In genomic region chr14:78537551-78537950, GRCm38 (mm10) we compare ENCODE assay signal across 8 mouse cellular contexts. TPM values are rescaled to one million over a fixed set of nuclear protein-coding genes. Genes with fewer than 3 reads are reported as not detected.
DNase-seq lines count a peak whose midpoint lies in the region; ATAC-seq and TF ChIP-seq lines count a peak whose summit lies in the region.

No protein-coding gene starts in this region.

- H3K79me2 ChIP-seq in liver, adult 2 months (ENCODE audit: control insufficient read depth, insufficient read depth, low read length): peaks cover 12% of the 10 kb centered on the region; the same call in 1 of the 2 replicates

- no peak for TF ChIP-seq POLR2A in liver, adult 2 months (IDR thresholded peaks at IDR 0.05; ENCODE audit: extremely low read depth, insufficient read depth, low read length)
- no peak for TF ChIP-seq POLR2A in cortical plate, adult 2 months (IDR thresholded peaks at IDR 0.05; ENCODE audit: extremely low read depth, insufficient read depth, low read length)

- TF ChIP-seq CTCF in liver, adult 2 months (IDR thresholded peaks at IDR 0.05; ENCODE audit: low read depth, low read length): no peak
- TF ChIP-seq CTCF in cortical plate, adult 2 months (IDR thresholded peaks at IDR 0.05; ENCODE audit: extremely low read depth, insufficient read depth, low read length): no peak

- H3K9ac ChIP-seq in liver, adult 2 months (ENCODE audit: low read depth, low read length): no peak overlapping the region
- peak overlapping the region; percentile 60 for H3K9ac ChIP-seq in hindbrain, embryonic 15.5 days
- H3K9ac ChIP-seq in limb, embryonic 13.5 days: no peak overlapping the region

- no peaks in the 10 kb centered on the region for H3K9me3 ChIP-seq in hindbrain, embryonic 15.5 days
- no peaks in the 10 kb centered on the region for H3K9me3 ChIP-seq in limb, embryonic 13.5 days

- H3K27ac ChIP-seq in liver, adult 2 months (replicated peaks; ENCODE audit: insufficient read depth, low read depth, low read length): no peak overlapping the region; the same call in 1 of the 2 replicates
- H3K27ac ChIP-seq in cortical plate, adult 2 months (ENCODE audit: insufficient read depth, low read length): peak overlapping the region; percentile 94
- peak overlapping the region; percentile 96 for H3K27ac ChIP-seq in hindbrain, embryonic 15.5 days (replicated peaks)
- H3K27ac ChIP-seq in limb, embryonic 13.5 days: peak overlapping the region; percentile 53; the same call in 1 of the 2 replicates

- WGBS in liver, adult 2 months: 34% methylated on average over 6 of the region's 6 CpGs
- 33% methylated on average over 6 of the region's 6 CpGs for WGBS in hindbrain, embryonic 15.5 days
- 43% methylated on average over 6 of the region's 6 CpGs for WGBS in limb, embryonic 13.5 days

- H3K4me3 ChIP-seq in liver, adult 2 months (ENCODE audit: insufficient read depth, low read depth, low read length): 0 out of 2 replicates have a peak overlapping the region, but pooled peaks have one; percentile 88
- peak overlapping the region; percentile 46 for H3K4me3 ChIP-seq in cortical plate, adult 2 months (ENCODE audit: insufficient read depth, low read length)
- H3K4me3 ChIP-seq in hindbrain, embryonic 15.5 days: peak overlapping the region; percentile 72
- H3K4me3 ChIP-seq in limb, embryonic 13.5 days: peak overlapping the region; percentile 92

- peaks cover 2% of the 10 kb centered on the region; the same call in 1 of the 2 replicates for H3K4me1 ChIP-seq in liver, adult 2 months (ENCODE audit: control insufficient read depth, insufficient read depth, low read length)
- H3K4me1 ChIP-seq in cortical plate, adult 2 months (ENCODE audit: control insufficient read depth, insufficient read depth, low read length): peaks cover 5% of the 10 kb centered on the region; the same call in 1 of the 2 replicates
- H3K4me1 ChIP-seq in hindbrain, embryonic 15.5 days (replicated peaks): peaks cover 40% of the 10 kb centered on the region
- peaks cover 37% of the 10 kb centered on the region for H3K4me1 ChIP-seq in limb, embryonic 13.5 days

- no peaks in the 10 kb centered on the region for H3K27me3 ChIP-seq in liver, adult 2 months (ENCODE audit: control insufficient read depth, insufficient read depth, low read length)
- no peaks in the 10 kb centered on the region for H3K27me3 ChIP-seq in hindbrain, embryonic 15.5 days
- no peaks in the 10 kb centered on the region for H3K27me3 ChIP-seq in limb, embryonic 13.5 days

- peak; percentile 48 for DNase-seq in liver, adult 2 months (ENCODE audit: extremely low read depth, low read depth, low spot score)
- DNase-seq in liver: no peak
- peak; percentile 14 to 30 for DNase-seq in right cerebral cortex, postnatal 36 days (ENCODE audit: low spot score in 2 of 2)
- no peak for DNase-seq in natural killer cell, adult 2 months (ENCODE audit: low spot score in 2 of 2)
- no peak for DNase-seq in lung, postnatal 36 days

- ATAC-seq in hindbrain, embryonic 15.5 days (ENCODE audit: low FRiP score, low read depth): no peak
- ATAC-seq in limb, embryonic 13.5 days (ENCODE audit: low FRiP score, low read depth): no peak

- H3K4me2 ChIP-seq in hindbrain, embryonic 15.5 days: peak overlapping the region; percentile 77
- H3K4me2 ChIP-seq in limb, embryonic 13.5 days (replicated peaks): peak overlapping the region; percentile 71

- H3K36me3 ChIP-seq in liver, adult 2 months (ENCODE audit: control insufficient read depth, insufficient read depth, low read length): no peaks in the 10 kb centered on the region
- no peaks in the 10 kb centered on the region for H3K36me3 ChIP-seq in hindbrain, embryonic 15.5 days
- no peaks in the 10 kb centered on the region for H3K36me3 ChIP-seq in limb, embryonic 13.5 days

RNA-seq across cellular contexts. Expression of gene Akap11, which starts 0.9 kb away (rescaled TPM):
- total RNA-seq in liver, adult 2 months (2014; rRNA removed): 36.0 and 37.5 TPM in 2 replicates
- polyA plus RNA-seq in liver, adult 2 months (2012; rRNA removed): 2.9 and 3.3 TPM in 2 replicates
- polyA plus RNA-seq in cortical plate, adult 2 months (2012; rRNA removed): 53.9 and 54.3 TPM in 2 replicates
- 33.2 and 36.8 TPM in 2 replicates for polyA plus RNA-seq in hindbrain, embryonic 15.5 days (2015; fragmentation: Nextera tagmentation; extraction: Ambion mirVana)
- 20.8 and 25.7 TPM in 2 replicates for polyA plus RNA-seq in limb, embryonic 13.5 days (2015; fragmentation: Nextera tagmentation; extraction: Ambion mirVana)

Comparison
In these comparisons a context has a peak if more than half of its experiments do, and no peak if none do; other contexts are left out.
1. DNase-seq: peak in liver, adult 2 months (single experiment) and right cerebral cortex, postnatal 36 days (2 of 2); none in liver (single experiment), natural killer cell, adult 2 months (0 of 2) and lung, postnatal 36 days (single experiment).
2. Peak in every context shown above with its lines, with median percentiles within 50 percentile points of each other: H3K4me3 ChIP-seq.